Mouse (Mus musculus) kidney, postnatal 4 days (tissue): Measurements from ENCODE around the gene Kbtbd13.

ENCODE experiments used
- DNase-seq, 2 experiments: peaks; one replicate each; pipeline ENCODE4 v3.0.0; 2021; ENCODE audit warnings: mixed read lengths in 2 of 2

Gene Kbtbd13

GRCm38 (mm10) chr9:65391613-65391964 lies at the start of gene Kbtbd13:
TSS of gene Kbtbd13 (minus strand) at chr9:65391652.
- DNase-seq, result no peak

GRCm38 (mm10) chr9:65435671-65436301 lies 44.3 kb upstream of the Kbtbd13 start, which contains the start of gene Mtfmt:
TSS of gene Mtfmt (plus strand) at chr9:65435782.
- DNase-seq, result peak; percentile 97 to 98

- DNase-seq, result no peak
Observed at GRCm38 (mm10) chr9:65435211-65435610, 43.8 kb upstream of the Kbtbd13 start.

GRCm38 (mm10) chr9:65434140-65434539 lies 42.7 kb upstream of the Kbtbd13 start:
- peak; percentile 77 to 79 for DNase-seq

- peak; percentile 89 to 90 for DNase-seq
Observed at GRCm38 (mm10) chr9:65432236-65432635, 40.8 kb upstream of the Kbtbd13 start.

GRCm38 (mm10) chr9:65430921-65431320 lies 39.5 kb upstream of the Kbtbd13 start:
- DNase-seq, result no peak

GRCm38 (mm10) chr9:65430401-65430800 lies 38.9 kb upstream of the Kbtbd13 start:
- DNase-seq, result no peak

GRCm38 (mm10) chr9:65428003-65428402 lies 36.6 kb upstream of the Kbtbd13 start:
- no peak for DNase-seq

GRCm38 (mm10) chr9:65427511-65427910 lies 36.1 kb upstream of the Kbtbd13 start:
- no peak for DNase-seq

GRCm38 (mm10) chr9:65424393-65424792 lies 32.9 kb upstream of the Kbtbd13 start:
- DNase-seq, result no peak

GRCm38 (mm10) chr9:65422760-65423501 lies 31.5 kb upstream of the Kbtbd13 start, which contains the start of gene Slc51b:
TSS of gene Slc51b (minus strand) at chr9:65422955.
- DNase-seq, result peak in 1 of 2 experiments; percentile 60

- DNase-seq, result no peak
Observed at GRCm38 (mm10) chr9:65419633-65420032, 28.2 kb upstream of the Kbtbd13 start.

GRCm38 (mm10) chr9:65417738-65418137 lies 26.3 kb upstream of the Kbtbd13 start:
- no peak for DNase-seq

- DNase-seq, result no peak
Observed at GRCm38 (mm10) chr9:65411326-65411725, 19.9 kb upstream of the Kbtbd13 start.

- DNase-seq, result no peak
Observed at GRCm38 (mm10) chr9:65410378-65410777, 18.9 kb upstream of the Kbtbd13 start.

- DNase-seq, result peak; percentile 45 to 62
Observed at GRCm38 (mm10) chr9:65408871-65409295, 17.4 kb upstream of the Kbtbd13 start.

- DNase-seq, result no peak
Observed at GRCm38 (mm10) chr9:65407861-65408260, 16.4 kb upstream of the Kbtbd13 start.

GRCm38 (mm10) chr9:65407327-65407726 lies 15.9 kb upstream of the Kbtbd13 start:
- no peak for DNase-seq

GRCm38 (mm10) chr9:65405184-65405449 lies 13.7 kb upstream of the Kbtbd13 start:
- no peak for DNase-seq

- DNase-seq, result peak; percentile 73 to 80
Observed at GRCm38 (mm10) chr9:65404331-65405183, 13.1 kb upstream of the Kbtbd13 start.

- DNase-seq, result no peak
Observed at GRCm38 (mm10) chr9:65399934-65400333, 8.5 kb upstream of the Kbtbd13 start.

- DNase-seq, result peak; percentile 87 to 89
Observed at GRCm38 (mm10) chr9:65398279-65398678, 6.8 kb upstream of the Kbtbd13 start, which contains the start of gene Rasl12. TSS of gene Rasl12 (plus strand) at chr9:65398506.

- no peak for DNase-seq
Observed at GRCm38 (mm10) chr9:65394360-65394759, 2.9 kb upstream of the Kbtbd13 start.
